18 mouse cellular contexts compared by ENCODE assay signal in the genomic region with DNA sequence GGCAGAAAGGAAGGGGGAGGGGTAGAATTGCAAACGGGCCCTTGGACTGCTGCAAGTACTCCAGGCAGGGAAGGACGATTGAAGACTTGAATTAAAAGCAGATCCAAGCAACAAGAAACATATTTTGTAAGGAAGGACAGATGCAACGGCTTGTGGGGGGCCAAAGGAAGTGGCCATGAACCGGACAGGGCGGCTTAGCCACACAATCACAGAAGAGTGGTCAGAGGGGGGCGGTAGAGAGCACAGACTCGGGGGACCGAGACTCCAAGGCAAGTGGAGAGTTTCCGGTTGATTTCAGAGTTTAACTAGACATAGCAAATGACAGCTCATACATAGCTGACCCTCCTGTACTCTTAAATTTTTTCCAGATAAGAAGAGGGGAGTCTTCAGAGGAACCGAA. TPM values are rescaled to one million over a fixed set of nuclear protein-coding genes. Genes with fewer than 3 reads are reported as not detected.
DNase-seq lines count a peak whose midpoint lies in the region; ATAC-seq and TF ChIP-seq lines count a peak whose summit lies in the region.
"Had no signal": no experiment of that assay in that cellular context is flagged by ENCODE, and none has a peak within 500 bp of the region (broad histone marks: within the 10 kb centered on the region; RNA-seq: fewer than 3 reads in every experiment).

No protein-coding gene starts in this region.

- no peaks in the 10 kb centered on the region; the same call in 1 of the 2 replicates for H3K9me3 ChIP-seq in liver, embryonic 14.5 days (ENCODE audit: control insufficient read depth, low read length)
- no peaks in the 10 kb centered on the region for H3K9me3 ChIP-seq in stomach, postnatal 0 days (ENCODE audit: control insufficient read depth, low read length)
- H3K9me3 ChIP-seq in midbrain, postnatal 0 days (ENCODE audit: low read length), result no peaks in the 10 kb centered on the region; the same call in 1 of the 2 replicates
- H3K9me3 ChIP-seq: heart, embryonic 13.5 days; kidney, embryonic 15.5 days; neural tube, embryonic 15.5 days had no signal

- no peaks in the 10 kb centered on the region for H3K4me1 ChIP-seq in liver, embryonic 14.5 days (replicated peaks; ENCODE audit: control insufficient read depth in 2 of 2, insufficient read depth in 2 of 2, low read length in 1 of 2)
- no peaks in the 10 kb centered on the region for H3K4me1 ChIP-seq in stomach, postnatal 0 days (replicated peaks; ENCODE audit: control insufficient read depth, insufficient read depth)
- H3K4me1 ChIP-seq in midbrain, postnatal 0 days (ENCODE audit: insufficient read depth, low read length), result no peaks in the 10 kb centered on the region
- H3K4me1 ChIP-seq: heart, embryonic 13.5 days; hindbrain, embryonic 10.5 days; kidney, embryonic 15.5 days; liver, embryonic 12.5 days; midbrain, embryonic 10.5 days; neural tube, embryonic 15.5 days had no signal

- H3K9ac ChIP-seq in liver, embryonic 14.5 days (replicated peaks), result no peak overlapping the region
- H3K9ac ChIP-seq in stomach, postnatal 0 days (ENCODE audit: low read length), result no peak overlapping the region
- no peak overlapping the region for H3K9ac ChIP-seq in midbrain, postnatal 0 days (replicated peaks; ENCODE audit: low read length, poor library complexity, severe bottlenecking)
- H3K9ac ChIP-seq: heart, embryonic 13.5 days; kidney, embryonic 15.5 days; liver, embryonic 12.5 days; neural tube, embryonic 15.5 days had no signal

- peak; percentile 14 for DNase-seq in adrenal gland, postnatal 14 days
- DNase-seq in adrenal gland, postnatal 10 days, result no peak
- no peak for DNase-seq in liver, embryonic 14.5 days (ENCODE audit: low read depth in 3 of 3, low spot score in 3 of 3)
- DNase-seq in liver, result no peak
- peak; percentile 54 for DNase-seq in R1 (ENCODE audit: low read depth, low spot score)
- DNase-seq in stomach, postnatal 0 days (ENCODE audit: low spot score), result no peak
- DNase-seq in frontal cortex, postnatal 25 days (ENCODE audit: low spot score in 2 of 2), result no peak
- no peak for DNase-seq in midbrain, postnatal 0 days (ENCODE audit: low spot score)
- DNase-seq: cerebellum, adult 2 months; lung, postnatal 14 days had no signal

- 61% methylated on average over 10 of the region's 10 CpGs for WGBS in liver, embryonic 14.5 days (ENCODE audit: insufficient replicate concordance)
- 79% methylated on average over 10 of the region's 10 CpGs for WGBS in stomach, postnatal 0 days
- WGBS in midbrain, postnatal 0 days, result 78% methylated on average over 10 of the region's 10 CpGs

- H3K36me3 ChIP-seq in liver, embryonic 14.5 days (replicated peaks; ENCODE audit: control insufficient read depth, insufficient read depth, low read depth), result no peaks in the 10 kb centered on the region
- no peaks in the 10 kb centered on the region for H3K36me3 ChIP-seq in stomach, postnatal 0 days (ENCODE audit: control insufficient read depth, insufficient read depth, low read length)
- no peaks in the 10 kb centered on the region for H3K36me3 ChIP-seq in midbrain, postnatal 0 days (ENCODE audit: insufficient read depth, low read length)
- H3K36me3 ChIP-seq: heart, embryonic 13.5 days; hindbrain, embryonic 10.5 days; kidney, embryonic 15.5 days; liver, embryonic 12.5 days; midbrain, embryonic 10.5 days; neural tube, embryonic 15.5 days had no signal

- H3K27me3 ChIP-seq in liver, embryonic 14.5 days (ENCODE audit: control insufficient read depth, insufficient read depth, low read length), result no peaks in the 10 kb centered on the region
- no peaks in the 10 kb centered on the region for H3K27me3 ChIP-seq in stomach, postnatal 0 days (ENCODE audit: control insufficient read depth, insufficient read depth, low read length)
- no peaks in the 10 kb centered on the region for H3K27me3 ChIP-seq in midbrain, postnatal 0 days (ENCODE audit: insufficient read depth, low read length)
- H3K27me3 ChIP-seq: heart, embryonic 13.5 days; kidney, embryonic 15.5 days; liver, embryonic 12.5 days; neural tube, embryonic 15.5 days had no signal

- no peak overlapping the region for H3K4me3 ChIP-seq in liver, embryonic 14.5 days (ENCODE audit: insufficient read depth in 1 of 2, low read depth in 2 of 2, low read length in 2 of 2)
- no peak overlapping the region for H3K4me3 ChIP-seq in stomach, postnatal 0 days (ENCODE audit: low read depth, low read length)
- H3K4me3 ChIP-seq in midbrain, postnatal 0 days (ENCODE audit: low read depth, low read length), result no peak overlapping the region
- H3K4me3 ChIP-seq: heart, embryonic 13.5 days; hindbrain, embryonic 10.5 days; kidney, embryonic 15.5 days; liver, embryonic 12.5 days; midbrain, embryonic 10.5 days; neural tube, embryonic 15.5 days had no signal

- TF ChIP-seq CTCF in liver, embryonic 14.5 days (IDR thresholded peaks at IDR 0.05; ENCODE audit: low read depth), result peak; percentile 18; the same call in 1 of the 2 replicates
- peak; percentile 11; the same call in 1 of the 2 replicates for TF ChIP-seq CTCF in stomach, postnatal 0 days (IDR thresholded peaks at IDR 0.05; ENCODE audit: low read depth)
- TF ChIP-seq CTCF in midbrain, postnatal 0 days (IDR thresholded peaks at IDR 0.05), result no peak

- no peak overlapping the region for H3K27ac ChIP-seq in liver, embryonic 14.5 days
- H3K27ac ChIP-seq in stomach, postnatal 0 days (replicated peaks), result no peak overlapping the region
- no peak overlapping the region for H3K27ac ChIP-seq in midbrain, postnatal 0 days (ENCODE audit: low read depth, low read length)
- H3K27ac ChIP-seq: heart, embryonic 13.5 days; hindbrain, embryonic 10.5 days; kidney, embryonic 15.5 days; liver, embryonic 12.5 days; midbrain, embryonic 10.5 days; neural tube, embryonic 15.5 days had no signal

- TF ChIP-seq EP300 in liver, embryonic 14.5 days (IDR thresholded peaks at IDR 0.05; ENCODE audit: low read depth), result no peak
- TF ChIP-seq EP300 in stomach, postnatal 0 days (optimal IDR thresholded peaks at IDR 0.05), result no peak

- no peak for ATAC-seq in liver, embryonic 14.5 days (ENCODE audit: insufficient read depth)
- no peak for ATAC-seq in stomach, postnatal 0 days (ENCODE audit: low FRiP score, low TSS enrichment)
- ATAC-seq in midbrain, postnatal 0 days (ENCODE audit: low FRiP score), result no peak
- ATAC-seq: inflammation-experienced regulatory T-cells, adult 6 months; liver, embryonic 12.5 days had no signal

- H3K4me2 ChIP-seq in liver, embryonic 14.5 days (ENCODE audit: low read depth), result no peak overlapping the region
- H3K4me2 ChIP-seq in stomach, postnatal 0 days (replicated peaks; ENCODE audit: low read depth), result no peak overlapping the region
- no peak overlapping the region for H3K4me2 ChIP-seq in midbrain, postnatal 0 days (ENCODE audit: low read depth, low read length, poor library complexity, severe bottlenecking)
- H3K4me2 ChIP-seq: heart, embryonic 13.5 days; kidney, embryonic 15.5 days; liver, embryonic 12.5 days; neural tube, embryonic 15.5 days had no signal

RNA-seq across cellular contexts. Expression of a gene that starts 30.7 kb away (rescaled TPM):
- 3.0 and 3.3 TPM in 2 replicates for total RNA-seq in adrenal gland, postnatal 14 days (2021)
- 1 to 10 TPM; 2.4 to 2.8 TPM for total RNA-seq in adrenal gland, postnatal 10 days (2021)
- polyA plus RNA-seq in liver, embryonic 14.5 days (2012; rRNA removed), result 0.04 and 0.09 TPM in 2 replicates
- 0.10 TPM in 1 of 2 replicates, not detected in the other for polyA plus RNA-seq in liver, embryonic 14.5 days (2014; fragmentation: Nextera tagmentation; extraction: Ambion mirVana)
- 0.40 and 0.64 TPM in 2 replicates for polyA plus RNA-seq in stomach, postnatal 0 days (2015; fragmentation: Nextera tagmentation; extraction: Ambion mirVana)
- total RNA-seq in midbrain, postnatal 0 days (2014; rRNA removed), result 5.8 and 6.7 TPM in 2 replicates
- polyA plus RNA-seq in midbrain, postnatal 0 days (2015; fragmentation: Nextera tagmentation; extraction: Ambion mirVana), result 1.8 and 3.0 TPM in 2 replicates
- polyA plus RNA-seq: inflammation-experienced regulatory T-cells, adult 6 months; small intestine, adult 2 months had no signal

RNA-seq across cellular contexts. Expression of a gene that starts 47.4 kb away (rescaled TPM):
- total RNA-seq in adrenal gland, postnatal 14 days (2021), result 5.2 and 6.3 TPM in 2 replicates
- total RNA-seq in adrenal gland, postnatal 10 days (2021), result 1 to 10 TPM; 5.4 to 5.9 TPM
- polyA plus RNA-seq in liver, embryonic 14.5 days (2012; rRNA removed), result 2.3 and 2.8 TPM in 2 replicates
- 2.6 and 2.8 TPM in 2 replicates for polyA plus RNA-seq in liver, embryonic 14.5 days (2014; fragmentation: Nextera tagmentation; extraction: Ambion mirVana)
- polyA plus RNA-seq in stomach, postnatal 0 days (2015; fragmentation: Nextera tagmentation; extraction: Ambion mirVana), result 3.5 and 3.6 TPM in 2 replicates
- 3.8 and 4.5 TPM in 2 replicates for total RNA-seq in midbrain, postnatal 0 days (2014; rRNA removed)
- 4.7 and 4.8 TPM in 2 replicates for polyA plus RNA-seq in midbrain, postnatal 0 days (2015; fragmentation: Nextera tagmentation; extraction: Ambion mirVana)

RNA-seq across cellular contexts. Expression of a gene that starts 47.5 kb away (rescaled TPM):
- total RNA-seq in adrenal gland, postnatal 14 days (2021), result 15.7 and 17.5 TPM in 2 replicates
- 10 to 100 TPM; 14.1 to 14.2 TPM for total RNA-seq in adrenal gland, postnatal 10 days (2021)
- 0.93 and 1.7 TPM in 2 replicates for polyA plus RNA-seq in liver, embryonic 14.5 days (2012; rRNA removed)
- polyA plus RNA-seq in liver, embryonic 14.5 days (2014; fragmentation: Nextera tagmentation; extraction: Ambion mirVana), result 1.7 and 2.0 TPM in 2 replicates
- 9.2 and 9.4 TPM in 2 replicates for polyA plus RNA-seq in stomach, postnatal 0 days (2015; fragmentation: Nextera tagmentation; extraction: Ambion mirVana)
- total RNA-seq in midbrain, postnatal 0 days (2014; rRNA removed), result 2.7 and 3.6 TPM in 2 replicates
- polyA plus RNA-seq in midbrain, postnatal 0 days (2015; fragmentation: Nextera tagmentation; extraction: Ambion mirVana), result 1.7 and 1.8 TPM in 2 replicates

Comparison
In these comparisons a context has a peak if more than half of its experiments do, and no peak if none do; other contexts are left out.
1. DNase-seq: peak in adrenal gland, postnatal 14 days (single experiment) and R1 (single experiment); none in adrenal gland, postnatal 10 days (single experiment), liver, embryonic 14.5 days (0 of 3), liver (single experiment), stomach, postnatal 0 days (single experiment), frontal cortex, postnatal 25 days (0 of 2) and midbrain, postnatal 0 days (single experiment).